ENCODE assay signal across 9 mouse cellular contexts in the genomic region with DNA sequence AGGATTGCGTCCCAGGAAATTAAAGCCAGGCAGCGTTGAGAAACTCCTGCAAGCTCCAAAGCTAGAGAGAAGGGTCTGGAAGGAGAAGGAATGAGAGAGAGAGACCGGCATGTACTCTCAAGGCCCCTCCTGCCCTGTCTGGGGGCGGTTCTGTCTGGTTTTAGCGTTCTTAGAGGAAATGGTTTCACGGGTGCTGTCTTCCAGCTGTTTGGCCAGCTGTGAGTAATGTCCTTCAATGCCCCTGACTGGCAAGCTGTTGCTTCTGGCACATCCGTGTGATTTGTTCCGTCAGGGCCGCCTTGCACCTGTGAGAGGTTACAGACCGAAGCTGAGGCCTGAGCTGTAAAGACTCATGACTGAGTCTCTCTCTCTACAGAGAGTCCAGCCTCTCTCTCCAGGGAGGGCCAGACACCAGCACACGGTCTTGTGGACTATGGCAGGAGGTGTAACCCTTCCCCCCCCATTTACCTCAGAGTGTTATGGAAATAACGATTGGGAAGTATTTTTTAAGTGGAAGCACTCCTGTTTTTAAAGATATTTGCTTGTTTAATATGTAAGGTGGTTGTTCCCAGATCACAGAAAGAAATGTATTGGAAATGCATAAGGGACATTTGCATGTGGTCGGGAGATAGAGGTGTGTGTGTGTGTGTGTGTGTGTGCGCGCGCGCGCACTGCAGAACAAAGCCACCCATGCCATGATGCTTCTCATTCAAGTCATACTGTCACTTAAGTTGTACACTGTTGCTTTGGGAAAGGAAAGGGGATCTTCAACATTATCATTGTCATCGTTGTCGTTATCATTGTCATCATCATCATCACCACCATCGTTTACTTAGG.
DNase-seq lines count a peak whose midpoint lies in the region; ATAC-seq and TF ChIP-seq lines count a peak whose summit lies in the region.
"Had no signal": no experiment of that assay in that cellular context is flagged by ENCODE, and none has a peak within 500 bp of the region (broad histone marks: within the 10 kb centered on the region; RNA-seq: fewer than 3 reads in every experiment).

No protein-coding gene starts in this region.

- no peak for ATAC-seq in forebrain, embryonic 12.5 days (ENCODE audit: low FRiP score)
- peak; percentile 54 for ATAC-seq in limb, embryonic 13.5 days (ENCODE audit: low FRiP score, low read depth)
- ATAC-seq in stomach, embryonic 16.5 days (ENCODE audit: insufficient read depth, low FRiP score), result peak; percentile 32; the same call in 1 of the 2 replicates

- peaks cover 15% of the 10 kb centered on the region for H3K36me3 ChIP-seq in forebrain, embryonic 10.5 days (replicated peaks)
- H3K36me3 ChIP-seq in forebrain, embryonic 12.5 days (replicated peaks), result peaks cover 10% of the 10 kb centered on the region; the same call in 1 of the 2 replicates
- no peaks in the 10 kb centered on the region for H3K36me3 ChIP-seq in testis, adult 2 months (ENCODE audit: control insufficient read depth, insufficient read depth, low read length)
- peaks cover 21% of the 10 kb centered on the region for H3K36me3 ChIP-seq in limb, embryonic 13.5 days
- H3K36me3 ChIP-seq in stomach, embryonic 16.5 days (ENCODE audit: control insufficient read depth, insufficient read depth, low read length), result no peaks in the 10 kb centered on the region

- no peak for TF ChIP-seq POLR2A in testis, adult 2 months (IDR thresholded peaks at IDR 0.05; ENCODE audit: control insufficient read depth, low read depth, low read length)

- H3K4me2 ChIP-seq in forebrain, embryonic 12.5 days, result no peak overlapping the region
- H3K4me2 ChIP-seq in limb, embryonic 13.5 days (replicated peaks), result no peak overlapping the region
- H3K4me2 ChIP-seq in stomach, embryonic 16.5 days (ENCODE audit: low read depth, low read length), result no peak overlapping the region

- 85% methylated on average over 21 of the region's 21 CpGs for WGBS in forebrain, embryonic 10.5 days
- WGBS in forebrain, embryonic 12.5 days, result 88% methylated on average over 21 of the region's 21 CpGs
- 60% methylated on average over 21 of the region's 21 CpGs for WGBS in limb, embryonic 13.5 days
- WGBS in stomach, embryonic 16.5 days, result 64% methylated on average over 21 of the region's 21 CpGs

- no peak overlapping the region for H3K4me3 ChIP-seq in forebrain, embryonic 10.5 days
- H3K4me3 ChIP-seq in forebrain, embryonic 12.5 days (replicated peaks), result no peak overlapping the region
- H3K4me3 ChIP-seq in testis, adult 2 months (ENCODE audit: control insufficient read depth, low read depth, low read length), result no peak overlapping the region
- no peak overlapping the region for H3K4me3 ChIP-seq in limb, embryonic 13.5 days
- no peak overlapping the region for H3K4me3 ChIP-seq in stomach, embryonic 16.5 days (replicated peaks; ENCODE audit: low read length)

- no peaks in the 10 kb centered on the region for H3K9me3 ChIP-seq in forebrain, embryonic 10.5 days
- H3K9me3 ChIP-seq in forebrain, embryonic 12.5 days, result no peaks in the 10 kb centered on the region
- no peaks in the 10 kb centered on the region for H3K9me3 ChIP-seq in limb, embryonic 13.5 days
- no peaks in the 10 kb centered on the region for H3K9me3 ChIP-seq in stomach, embryonic 16.5 days (replicated peaks; ENCODE audit: control insufficient read depth, low read length)

- no peaks in the 10 kb centered on the region for H3K27me3 ChIP-seq in forebrain, embryonic 10.5 days (ENCODE audit: poor library complexity, severe bottlenecking)
- H3K27me3 ChIP-seq in forebrain, embryonic 12.5 days, result no peaks in the 10 kb centered on the region
- no peaks in the 10 kb centered on the region for H3K27me3 ChIP-seq in testis, adult 2 months (ENCODE audit: control insufficient read depth, insufficient read depth, low read length)
- no peaks in the 10 kb centered on the region for H3K27me3 ChIP-seq in limb, embryonic 13.5 days
- no peaks in the 10 kb centered on the region for H3K27me3 ChIP-seq in stomach, embryonic 16.5 days (ENCODE audit: control insufficient read depth, insufficient read depth, low read length)

- H3K4me1 ChIP-seq in forebrain, embryonic 10.5 days, result peaks cover 34% of the 10 kb centered on the region
- H3K4me1 ChIP-seq in forebrain, embryonic 12.5 days, result peaks cover 11% of the 10 kb centered on the region
- no peaks in the 10 kb centered on the region for H3K4me1 ChIP-seq in testis, adult 2 months (ENCODE audit: control insufficient read depth, insufficient read depth, low read length)
- peaks cover 36% of the 10 kb centered on the region for H3K4me1 ChIP-seq in limb, embryonic 13.5 days
- H3K4me1 ChIP-seq in stomach, embryonic 16.5 days (ENCODE audit: control insufficient read depth, insufficient read depth, low read length), result peaks cover 8% of the 10 kb centered on the region

- no peak for DNase-seq in forebrain, embryonic 10.5 days (ENCODE audit: extremely low spot score, low spot score)
- DNase-seq in testis, postnatal 10 days (ENCODE audit: low spot score), result no peak
- DNase-seq in cerebellum, adult 8-10 months, result no peak
- DNase-seq in urinary bladder, adult 18-20 months (ENCODE audit: low spot score in 2 of 2), result no peak

- TF ChIP-seq CTCF in testis, adult 2 months (IDR thresholded peaks at IDR 0.05; ENCODE audit: control insufficient read depth, insufficient read depth, insufficient replicate concordance, low read depth, low read length), result no peak

- 0 out of 2 replicates have a peak overlapping the region, but pooled peaks have one; percentile 59 for H3K27ac ChIP-seq in forebrain, embryonic 10.5 days
- no peak overlapping the region for H3K27ac ChIP-seq in forebrain, embryonic 12.5 days
- H3K27ac ChIP-seq in testis, adult 2 months (ENCODE audit: control insufficient read depth, insufficient read depth, low read depth, low read length), result peak overlapping the region; percentile 15; the same call in 1 of the 2 replicates
- H3K27ac ChIP-seq in limb, embryonic 13.5 days, result peak overlapping the region; percentile 44; the same call in 1 of the 2 replicates
- peak overlapping the region; percentile 28; the same call in 1 of the 2 replicates for H3K27ac ChIP-seq in stomach, embryonic 16.5 days (ENCODE audit: low read length)
- H3K27ac ChIP-seq: macrophage had no signal

- no peak overlapping the region for H3K9ac ChIP-seq in forebrain, embryonic 12.5 days
- no peak overlapping the region for H3K9ac ChIP-seq in limb, embryonic 13.5 days
- 0 out of 2 replicates have a peak overlapping the region, but pooled peaks have one; percentile 23 for H3K9ac ChIP-seq in stomach, embryonic 16.5 days (ENCODE audit: low read length)
